Mouse (Mus musculus): ENCODE results near the gene Plekhn1.

DNA sequence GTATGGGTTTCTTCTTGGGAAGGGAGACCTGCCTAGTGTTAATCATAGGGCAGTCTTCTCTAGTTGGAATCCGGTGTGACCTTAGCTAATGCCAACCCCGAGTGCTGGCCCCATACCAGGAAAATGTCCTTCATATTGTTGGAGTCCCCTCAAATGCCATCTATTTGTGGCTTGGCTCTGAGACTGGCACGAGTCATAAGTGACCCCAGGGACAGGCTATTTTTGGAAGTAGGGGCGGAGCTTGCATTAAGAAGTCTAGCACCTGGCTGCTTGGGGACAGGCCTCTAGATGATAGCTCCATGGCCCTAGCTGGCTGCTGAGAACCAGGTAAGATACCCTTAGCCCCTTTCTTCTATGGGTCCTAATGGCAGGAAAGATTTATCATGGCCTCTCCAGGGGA lies 19.0 kb downstream of the Plekhn1 start, which contains the start of gene Perm1:
- TF ChIP-seq CTCF (IDR thresholded peaks at IDR 0.05; ENCODE audit: control insufficient read depth, insufficient read depth, insufficient read length) (no peak), USF1 (IDR thresholded peaks at IDR 0.05; ENCODE audit: low read depth) (no peak)

Data from C2C12 (cell line).